Mouse (Mus musculus): ENCODE results near the gene Kcng3. TPM values are rescaled to one million over a fixed set of nuclear protein-coding genes. Genes with fewer than 3 reads are reported as not detected.

The Kcng3 gene
- total RNA-seq (2021) = not detected
- long read RNA-seq, experiment 1 = 0 reads
- long read RNA-seq, experiment 2 = 0 reads

DNA sequence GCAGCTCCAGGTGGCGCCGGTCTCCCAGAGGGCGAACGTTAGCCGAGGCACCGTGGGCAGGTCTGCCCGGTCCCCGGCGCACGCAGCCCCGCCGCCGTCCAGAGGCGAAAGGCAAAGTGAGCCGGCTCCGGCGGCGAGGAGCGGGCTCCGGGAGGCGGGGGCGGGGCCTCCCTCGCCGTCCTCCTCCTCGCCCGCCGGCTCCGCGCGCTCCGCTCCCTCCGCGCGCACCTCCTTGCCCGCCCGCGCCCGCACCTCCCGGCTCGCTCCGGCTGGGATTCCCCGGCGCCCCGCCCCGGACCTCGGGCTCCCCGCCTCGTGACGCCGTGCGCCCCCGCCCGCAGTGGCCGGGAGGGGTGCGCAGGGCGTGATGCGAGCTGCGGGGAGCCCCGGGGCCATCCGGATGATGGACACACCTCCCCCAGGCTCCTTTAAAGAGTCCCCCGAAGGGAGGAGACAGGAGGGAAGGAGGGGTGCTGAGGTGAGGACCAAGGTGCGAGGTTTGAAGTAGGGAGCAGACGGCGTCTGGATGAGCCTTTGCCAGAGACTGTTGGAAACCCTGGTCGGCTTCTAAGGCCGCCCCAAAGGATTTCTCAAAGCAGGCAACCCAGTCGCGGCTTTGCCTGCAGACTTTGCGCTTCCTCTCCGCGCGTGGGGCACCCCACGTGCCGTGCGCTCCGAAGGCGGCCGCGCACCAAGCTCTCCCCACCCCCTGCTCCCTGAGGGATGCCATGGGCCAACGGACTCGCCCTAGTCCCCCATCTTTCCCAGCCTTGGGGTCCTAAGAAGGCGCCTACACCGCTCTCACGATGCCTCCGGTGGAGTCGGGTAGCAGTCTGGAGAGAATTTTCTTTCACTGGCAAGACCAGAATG is at the start of gene Kcng3:
Kcng3 (minus strand) TSS at position 113 of the 870 bp plus-strand sequence.
- peak; percentile 12 for DNase-seq
- intact Hi-C loops (cut with DNase I; ENCODE audit: low total_unique reads) = loop anchor here (5.0 to 10.0 kb wide), 4 partner anchors 103 to 607 kb away; partner anchors contain the start of gene Haao

DNA sequence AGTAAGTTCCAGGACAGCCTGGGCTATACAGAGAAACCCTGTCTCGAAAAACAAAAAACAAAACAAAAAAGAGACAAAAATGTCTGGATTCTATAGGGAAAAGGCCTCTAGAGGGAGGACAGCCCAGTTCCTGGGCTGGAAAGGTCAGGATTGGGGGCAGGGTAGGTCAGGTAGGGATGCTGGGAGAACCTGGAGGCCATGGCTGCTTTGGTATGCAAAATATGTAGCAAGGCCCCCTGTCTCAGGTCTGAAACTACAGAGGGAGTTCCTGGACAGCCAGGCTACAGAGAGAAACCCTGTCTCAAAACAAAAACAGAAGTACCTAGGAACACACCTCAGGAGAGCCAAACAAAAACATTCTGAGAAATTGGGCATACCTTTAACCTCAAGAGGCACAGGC is 45.7 kb upstream of the Kcng3 start:
- DNase-seq = no peak
- intact Hi-C loops (cut with DNase I; ENCODE audit: low total_unique reads) = no loop called here

DNA sequence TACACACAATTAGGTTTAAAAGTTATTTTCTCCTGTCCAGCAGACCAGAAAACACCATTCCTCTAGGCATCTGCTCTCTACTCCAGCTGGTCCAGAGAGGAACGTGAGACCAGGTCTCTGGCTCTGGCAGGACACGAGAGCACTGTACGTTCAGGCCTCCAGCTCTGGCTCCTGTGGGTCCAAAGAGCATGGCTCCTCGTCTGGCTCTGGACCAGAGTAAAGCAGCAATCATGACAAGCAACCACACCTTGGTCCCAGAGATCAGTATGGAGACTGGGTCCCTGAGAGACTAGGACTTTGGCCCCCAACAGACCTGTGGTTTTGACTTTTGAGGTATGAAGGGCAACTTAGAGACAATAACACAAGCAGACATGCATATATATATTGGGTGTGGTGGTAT is 41.0 kb upstream of the Kcng3 start:
- intact Hi-C loops (cut with DNase I; ENCODE audit: low total_unique reads) = no loop called here
- DNase-seq = no peak

DNA sequence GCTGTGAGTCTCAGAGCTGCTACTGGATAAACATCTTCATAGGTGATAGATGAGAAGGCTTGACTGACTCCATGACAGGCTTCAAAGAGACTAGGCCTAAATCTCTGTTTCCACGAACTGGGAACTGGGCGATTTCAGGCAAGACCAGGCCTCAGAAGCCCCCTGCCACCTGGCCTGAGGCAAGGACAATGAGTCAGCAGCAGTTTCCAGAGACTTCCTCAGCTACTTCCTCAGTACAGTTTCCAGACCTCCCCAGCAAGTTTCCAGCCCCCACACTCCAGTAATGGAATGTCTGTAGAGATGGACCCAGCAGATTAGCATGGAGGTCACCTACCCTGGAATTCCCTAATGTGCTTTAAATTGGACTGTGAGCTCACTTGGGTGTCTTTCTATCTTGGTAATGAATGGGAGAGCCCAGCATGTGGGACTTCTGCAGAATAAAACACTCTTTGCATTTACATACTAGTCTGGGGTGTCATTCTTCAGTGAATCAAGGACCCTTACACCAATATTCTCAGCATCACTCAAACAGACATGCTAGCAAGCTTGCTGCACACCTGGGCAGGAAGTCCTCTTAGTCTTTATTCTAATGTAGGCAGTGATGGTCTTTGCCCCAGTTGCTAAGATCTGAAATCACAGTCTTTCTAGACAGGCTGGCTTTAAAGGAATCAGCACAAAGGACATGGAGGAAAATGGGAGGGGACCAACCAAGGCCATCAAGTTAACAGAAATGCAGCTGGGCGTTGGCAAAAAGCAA is 36.4 kb upstream of the Kcng3 start:
- intact Hi-C loops (cut with DNase I; ENCODE audit: low total_unique reads) = no loop called here
- DNase-seq = no peak

DNA sequence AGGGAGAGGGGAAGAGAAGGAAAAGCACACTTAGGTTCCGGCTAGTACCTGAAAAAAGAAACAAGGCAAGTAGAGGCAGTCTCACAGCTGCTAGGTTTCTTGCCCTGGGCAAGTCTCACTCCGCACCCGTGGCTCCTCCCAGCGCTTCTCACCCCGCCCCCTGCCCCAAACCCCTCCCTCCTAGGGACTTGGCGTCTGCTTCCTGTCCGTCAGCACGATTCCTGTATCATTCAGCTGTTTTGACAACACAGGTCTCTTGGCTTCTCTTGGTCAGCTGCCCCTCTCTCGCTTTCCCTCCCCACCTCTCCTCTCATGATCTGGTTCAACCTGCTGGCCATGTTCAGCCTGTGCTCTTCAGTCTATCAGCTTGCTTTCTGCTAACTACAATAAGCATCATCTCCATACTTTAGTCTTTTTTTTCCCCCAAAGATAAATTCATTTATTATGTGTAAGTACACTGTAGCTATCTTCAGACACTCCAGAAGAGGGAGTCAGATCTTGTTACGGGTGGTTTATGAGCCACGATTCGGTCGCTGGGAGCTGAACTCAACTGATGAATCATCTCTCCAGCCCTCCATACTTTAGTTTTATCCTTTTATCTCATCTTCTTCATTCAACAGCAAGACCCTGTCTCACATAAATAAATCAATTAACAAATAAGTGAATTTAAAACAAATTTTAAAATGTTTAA is 35.0 kb upstream of the Kcng3 start:
- intact Hi-C loops (cut with DNase I; ENCODE audit: low total_unique reads) = no loop called here
- DNase-seq = no peak

DNA sequence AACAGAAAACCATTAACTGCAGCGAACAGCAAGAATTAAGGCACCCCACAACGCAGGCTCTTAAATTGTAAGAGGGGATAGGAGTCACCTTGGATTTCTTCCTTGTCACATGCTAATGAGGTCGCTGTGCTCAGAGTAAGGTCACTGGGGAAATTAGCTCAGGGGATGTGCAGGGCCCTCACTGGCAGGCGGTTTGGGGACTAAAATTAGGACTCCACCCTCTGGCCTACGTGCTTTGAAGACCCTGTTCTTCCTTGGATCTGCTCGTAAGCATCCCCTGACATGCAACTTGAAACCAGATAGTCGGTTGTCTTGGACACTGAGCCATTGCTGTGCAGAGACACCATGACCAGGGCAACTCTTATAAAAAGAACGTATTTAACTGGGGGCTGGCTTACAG is 33.1 kb upstream of the Kcng3 start:
- no peak for DNase-seq
- intact Hi-C loops (cut with DNase I; ENCODE audit: low total_unique reads) = no loop called here

DNA sequence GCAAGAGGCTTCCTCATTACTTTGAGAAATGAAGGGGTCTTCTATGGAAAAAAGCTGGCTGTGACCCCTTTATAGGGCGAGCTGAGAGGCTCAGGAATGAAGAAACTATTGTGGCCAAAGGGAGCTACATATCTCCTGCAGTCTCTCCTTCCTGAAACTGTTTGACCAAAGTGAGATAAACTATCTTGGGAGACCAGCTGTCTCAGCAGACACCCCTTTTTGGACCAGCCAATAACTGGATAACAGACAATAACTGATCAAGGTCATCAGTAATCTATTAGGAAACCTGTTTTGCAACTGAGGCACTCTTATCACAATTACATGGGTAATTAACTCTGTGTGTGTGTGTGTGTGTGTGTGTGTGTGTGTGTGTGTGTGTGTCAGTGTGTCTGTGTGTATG is 27.2 kb upstream of the Kcng3 start:
- intact Hi-C loops (cut with DNase I; ENCODE audit: low total_unique reads) = no loop called here
- no peak for DNase-seq

DNA sequence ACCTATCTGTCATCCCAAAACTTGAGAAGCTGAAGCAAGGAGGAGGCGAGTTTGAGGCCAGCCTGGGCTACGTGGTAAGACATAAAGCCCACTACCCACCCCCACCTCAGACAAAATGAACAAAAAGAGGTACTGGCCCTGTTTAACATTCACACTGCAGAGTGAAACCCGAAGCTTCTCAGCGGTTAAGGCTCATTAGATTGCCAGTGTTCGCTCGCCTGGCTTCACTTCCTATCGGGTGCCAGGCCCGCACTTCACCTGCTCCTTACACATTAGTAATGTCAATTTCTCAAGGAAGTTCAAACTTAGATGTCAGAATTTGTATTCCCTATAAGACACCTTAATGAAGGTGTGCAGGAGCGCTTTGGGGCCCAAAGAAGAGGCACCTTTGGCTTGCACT is 25.7 kb upstream of the Kcng3 start:
- intact Hi-C loops (cut with DNase I; ENCODE audit: low total_unique reads) = no loop called here
- DNase-seq = no peak

DNA sequence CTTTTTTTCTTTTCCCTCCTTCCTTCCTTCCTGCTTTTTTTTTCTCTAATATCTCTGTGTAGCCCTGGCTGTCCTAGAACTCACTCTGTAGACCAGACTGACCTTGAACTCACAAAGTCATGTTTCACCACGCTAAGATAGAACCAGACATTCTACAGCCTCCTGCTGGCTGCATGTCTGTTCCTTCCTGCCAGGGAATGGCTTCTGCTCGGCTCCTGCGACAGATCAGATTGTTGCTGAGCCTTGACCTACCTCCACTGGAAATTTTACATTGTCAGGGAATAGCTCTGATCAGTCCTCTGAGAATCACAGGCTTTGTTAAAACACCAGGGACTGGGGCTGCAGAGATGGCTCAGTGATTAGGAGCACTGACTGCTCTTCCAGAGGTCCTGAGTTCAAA is 24.0 kb upstream of the Kcng3 start:
- no peak for DNase-seq

DNA sequence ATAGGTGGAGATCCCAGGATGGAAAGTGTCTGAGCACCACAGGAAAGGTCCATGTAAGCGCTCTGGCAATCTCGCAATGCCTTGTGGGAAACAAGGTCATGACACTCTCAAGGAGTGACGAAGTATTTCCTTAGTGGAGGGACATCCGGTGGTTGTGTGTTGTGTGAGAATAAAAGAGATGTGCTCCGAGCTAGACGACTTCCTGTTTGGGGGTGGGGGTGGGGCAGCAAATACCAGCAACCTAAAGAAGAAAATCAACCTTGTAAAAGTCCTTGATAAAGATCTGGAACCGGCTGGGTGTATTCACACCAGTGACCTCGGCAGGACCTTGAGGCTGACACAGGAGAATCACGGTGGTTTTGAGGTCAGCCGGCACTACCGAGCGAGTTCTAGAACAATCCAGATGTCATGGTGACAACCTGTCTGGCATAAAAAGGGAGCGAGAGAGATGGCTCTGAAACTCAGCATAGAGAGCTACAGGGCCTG is 23.0 kb upstream of the Kcng3 start:
- no peak for DNase-seq
- intact Hi-C loops (cut with DNase I; ENCODE audit: low total_unique reads) = no loop called here

More for the DNA sequence above, 24.0 kb upstream of the Kcng3 start:
- intact Hi-C loops (cut with DNase I; ENCODE audit: low total_unique reads) = no loop called here

DNA sequence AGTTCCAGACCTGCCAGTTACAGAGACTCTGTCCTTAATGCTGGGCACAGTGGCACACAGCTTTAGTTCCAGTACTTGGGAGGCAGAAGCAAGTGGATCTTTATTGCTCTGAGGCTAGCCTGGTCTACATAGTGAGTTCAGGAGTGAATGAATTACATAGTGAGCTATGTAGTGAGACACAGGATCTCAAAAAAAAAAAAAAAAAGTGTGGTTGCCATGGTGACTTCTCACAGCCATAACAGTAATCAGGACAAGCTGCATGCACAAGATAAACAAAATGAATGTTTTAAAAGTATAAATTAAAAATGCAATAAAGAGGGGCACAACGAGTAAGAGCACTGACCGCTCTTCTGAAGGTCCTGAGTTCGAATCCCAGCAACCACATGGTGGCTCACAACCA is 21.9 kb upstream of the Kcng3 start:
- intact Hi-C loops (cut with DNase I; ENCODE audit: low total_unique reads) = no loop called here
- DNase-seq = no peak

DNA sequence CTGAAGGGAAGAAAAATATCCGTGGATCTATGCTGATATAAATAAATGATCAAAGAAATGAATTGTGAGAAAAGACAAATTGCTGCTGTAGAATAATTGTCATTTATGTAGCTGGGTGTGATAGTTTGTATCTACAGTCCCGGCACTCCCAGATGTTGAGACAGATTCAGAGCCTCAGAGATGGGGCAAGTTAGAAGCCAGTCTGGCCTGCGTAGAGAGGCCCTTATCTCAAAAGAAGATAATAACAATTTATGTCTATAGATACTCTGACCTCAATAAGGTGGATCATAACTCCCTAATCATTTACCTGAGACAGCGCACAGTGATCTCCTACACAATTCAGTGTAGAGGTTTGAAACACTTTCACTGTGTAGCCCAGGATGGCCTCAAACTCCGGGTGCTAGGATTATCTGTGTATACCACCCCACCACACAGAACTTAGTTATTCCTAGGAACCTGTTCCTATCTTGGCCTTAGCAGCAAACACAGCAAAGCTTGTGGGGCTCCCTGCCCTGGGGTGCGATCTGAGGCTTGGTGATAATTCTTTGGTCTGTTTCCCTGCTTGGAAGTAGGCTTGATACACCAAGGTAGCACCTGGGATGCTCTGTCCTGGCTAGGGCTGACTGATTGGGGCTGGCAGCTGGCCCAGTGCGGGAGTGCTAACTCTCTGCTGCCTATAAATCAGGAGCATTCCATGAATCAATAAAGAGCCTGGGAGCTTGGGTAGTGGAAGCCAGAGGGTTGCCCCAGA is 19.4 kb upstream of the Kcng3 start:
- intact Hi-C loops (cut with DNase I; ENCODE audit: low total_unique reads) = no loop called here
- DNase-seq = no peak

DNA sequence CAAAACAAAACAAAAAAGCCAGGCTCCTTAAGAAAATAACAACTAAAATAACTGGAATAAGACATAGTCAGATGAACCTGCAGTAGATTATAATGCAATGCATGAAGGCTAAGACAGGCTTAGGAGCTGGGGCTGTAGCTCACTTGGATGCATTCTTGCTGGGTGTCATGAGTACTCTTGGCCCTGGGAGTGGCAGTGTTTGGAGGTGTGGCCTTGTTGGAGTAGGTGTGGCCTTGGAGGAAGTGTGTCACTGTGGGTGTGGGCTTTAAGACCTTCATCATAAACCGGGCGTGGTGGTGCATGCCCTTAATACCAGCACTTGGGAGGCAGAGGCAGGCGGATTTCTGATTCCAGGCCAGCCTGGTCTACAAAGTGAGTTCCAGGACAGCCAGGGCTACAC is 18.3 kb upstream of the Kcng3 start:
- DNase-seq = no peak
- intact Hi-C loops (cut with DNase I; ENCODE audit: low total_unique reads) = no loop called here

DNA sequence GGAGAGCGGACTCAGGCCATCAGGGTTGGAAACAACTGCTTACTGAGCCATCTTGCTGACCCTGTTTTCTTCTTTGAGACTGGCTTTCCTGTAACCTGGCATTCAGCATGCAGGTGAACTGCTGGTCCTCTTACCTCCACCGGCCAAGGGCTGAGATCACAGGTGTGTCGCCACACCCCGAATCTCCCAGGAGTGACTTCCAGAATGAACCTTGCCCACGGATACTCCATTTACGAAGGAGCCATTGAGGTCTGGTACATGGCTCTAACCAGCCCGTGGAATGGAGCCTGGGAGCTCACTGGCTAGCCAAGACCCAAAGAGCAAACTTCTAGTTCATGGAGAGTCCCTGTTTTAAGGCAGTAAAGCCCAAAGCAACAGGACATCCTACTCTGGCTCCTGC is 15.7 kb upstream of the Kcng3 start:
- DNase-seq = no peak
- intact Hi-C loops (cut with DNase I; ENCODE audit: low total_unique reads) = no loop called here

DNA sequence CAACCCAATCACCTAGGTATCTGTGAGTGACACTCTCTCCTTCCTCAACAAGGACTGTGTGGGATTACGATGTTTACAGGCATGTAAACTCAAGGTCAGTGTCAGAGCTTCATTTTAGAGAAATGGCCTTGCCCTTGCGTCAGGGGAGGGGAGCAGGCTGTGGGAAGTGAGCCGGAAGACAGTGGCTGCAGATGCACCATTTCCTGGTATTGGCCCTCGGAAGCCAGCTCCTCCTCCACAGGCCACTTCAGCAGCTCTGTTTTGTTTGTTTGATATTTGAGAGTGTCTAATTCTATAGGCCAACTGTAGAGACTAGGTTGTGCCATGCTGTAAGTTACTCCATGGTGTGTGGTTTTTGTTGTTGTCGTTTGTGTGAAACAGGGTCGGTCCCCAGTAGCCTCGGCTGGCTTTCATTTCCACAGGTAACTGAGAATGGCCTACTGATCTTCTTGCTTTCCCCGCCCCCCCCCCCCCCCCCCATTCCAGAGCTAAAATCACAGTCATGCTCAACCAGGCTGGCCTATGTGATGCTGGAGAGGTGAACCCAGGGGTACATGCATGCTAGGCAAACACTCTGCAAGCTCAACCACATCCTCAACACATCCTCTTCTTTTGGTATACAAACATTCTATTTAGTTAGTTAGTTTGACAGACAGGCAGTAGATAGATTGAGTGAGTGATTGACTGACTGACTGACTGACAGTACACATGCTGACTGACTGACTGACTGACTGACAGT is 14.9 kb upstream of the Kcng3 start:
- intact Hi-C loops (cut with DNase I; ENCODE audit: low total_unique reads) = no loop called here
- DNase-seq = no peak

DNA sequence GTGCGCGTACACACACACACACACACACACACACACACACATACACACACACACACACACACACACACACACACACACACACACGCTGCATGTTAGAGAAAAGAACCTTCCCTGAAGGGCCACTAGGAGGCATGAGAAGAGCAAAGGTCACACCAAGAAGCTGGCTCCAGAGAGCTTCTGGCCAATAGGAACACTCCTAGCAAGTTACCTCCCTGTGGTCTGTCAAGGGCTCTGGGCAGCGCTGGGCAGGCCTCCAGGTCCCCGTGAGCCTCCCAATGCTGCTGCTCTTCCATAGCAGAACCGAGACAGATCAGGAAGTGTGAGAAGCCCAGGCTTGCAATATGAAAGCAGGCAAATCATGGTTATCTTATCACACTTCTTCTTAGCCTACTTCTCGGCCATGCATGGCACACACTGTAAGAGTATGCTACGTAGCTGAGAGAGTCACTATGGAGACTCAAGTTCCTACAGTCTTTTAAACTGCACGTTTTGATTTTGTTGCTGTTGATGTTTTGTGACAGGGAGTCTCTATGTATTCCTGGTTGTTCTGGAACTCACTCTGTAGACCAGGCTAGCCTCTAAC is 13.6 kb upstream of the Kcng3 start:
- intact Hi-C loops (cut with DNase I; ENCODE audit: low total_unique reads) = no loop called here
- DNase-seq = peak; percentile 25

DNA sequence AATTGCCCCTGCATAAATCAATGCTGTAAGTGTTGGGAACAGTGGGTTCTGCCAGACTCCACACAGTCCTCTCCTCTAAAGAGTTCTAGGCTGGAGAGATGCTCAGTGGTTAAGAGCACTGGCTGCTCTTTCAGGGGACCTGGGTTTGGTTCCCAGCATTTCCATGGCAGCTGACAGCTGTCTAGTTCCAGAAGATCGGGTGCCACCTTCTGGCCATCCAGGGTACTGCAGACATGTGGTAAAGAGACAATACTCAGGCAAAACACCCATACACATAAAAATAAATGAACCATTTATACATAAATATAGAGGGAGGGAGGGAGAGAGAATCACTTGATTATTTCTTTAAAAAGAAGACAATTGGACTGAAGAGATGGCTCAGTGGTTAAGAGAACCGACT is 5.7 kb upstream of the Kcng3 start:
- intact Hi-C loops (cut with DNase I; ENCODE audit: low total_unique reads) = loop anchor here (10.0 kb wide), 3 partner anchors 97 to 613 kb away; no protein-coding TSS in a partner anchor
- no peak for DNase-seq

DNA sequence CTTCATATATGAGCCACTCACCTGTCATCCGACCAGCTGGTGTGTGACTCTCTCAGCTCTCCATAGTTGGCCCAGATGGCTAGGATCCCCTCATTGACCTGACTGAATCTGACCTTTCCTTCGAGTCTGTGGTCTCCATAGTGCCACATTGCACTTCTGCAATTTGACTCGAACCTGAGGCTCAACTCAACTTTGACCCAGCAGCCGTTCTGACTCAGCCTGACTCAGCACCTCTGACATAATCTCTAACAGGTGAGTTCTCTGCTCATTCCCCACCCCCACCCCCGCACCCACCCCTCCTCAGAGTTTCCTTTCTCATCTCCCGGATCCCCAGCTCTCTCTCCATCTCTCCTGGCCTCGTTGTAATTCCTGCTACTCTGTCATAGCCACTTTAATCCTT is 4.7 kb upstream of the Kcng3 start:
- intact Hi-C loops (cut with DNase I; ENCODE audit: low total_unique reads) = loop anchor here (10.0 kb wide), 3 partner anchors 98 to 612 kb away; no protein-coding TSS in a partner anchor

More for the DNA sequence above, 4.7 kb upstream of the Kcng3 start:
- DNase-seq = no peak
